Mouse (Mus musculus): ENCODE data around the gene Ttc21a.

Gene Ttc21a

DNA sequence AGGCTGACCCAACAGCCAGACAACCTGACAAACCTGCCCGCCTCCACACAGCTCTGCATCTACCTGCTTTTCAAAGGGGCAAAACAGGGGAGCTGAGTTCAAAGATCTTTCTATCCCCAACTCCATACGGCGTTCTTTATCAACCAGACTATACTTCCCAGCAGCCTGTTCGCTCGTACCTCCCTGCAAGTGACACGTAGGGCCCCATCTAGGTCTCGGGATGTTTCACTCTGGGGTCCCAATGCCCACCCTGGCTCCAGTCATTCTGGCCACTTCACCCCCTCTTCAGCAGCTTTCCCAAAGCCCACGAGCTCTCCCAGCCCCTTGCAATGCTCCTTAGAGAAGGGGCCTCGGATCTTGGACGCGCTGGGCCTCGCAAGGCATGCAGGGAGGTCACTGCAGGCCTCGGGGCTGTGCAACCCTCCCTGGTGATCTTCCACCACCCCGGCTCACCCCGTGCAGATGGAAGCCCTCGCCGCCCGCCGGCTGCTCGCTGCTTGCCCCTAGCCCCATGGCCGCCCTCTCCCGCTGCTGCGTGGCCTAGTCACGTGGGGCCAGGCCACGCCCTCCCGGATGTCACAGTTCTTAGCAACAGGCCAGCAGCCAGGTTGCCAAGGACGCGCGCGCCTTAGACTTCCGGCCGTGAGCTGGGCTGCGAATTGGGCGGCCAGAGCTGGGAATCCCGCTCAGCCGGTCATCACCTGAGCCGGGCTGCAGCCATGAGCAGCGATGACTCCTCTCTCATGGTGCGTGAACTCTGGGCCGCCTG lies at the start of gene Ttc21a, which contains the start of gene Gorasp1:
Ttc21a (plus strand) TSS at position 602 of the 769 bp plus-strand sequence.
Gorasp1 (minus strand) TSS at position 561 of the 769 bp plus-strand sequence.
- peak; percentile 87 for DNase-seq

DNA sequence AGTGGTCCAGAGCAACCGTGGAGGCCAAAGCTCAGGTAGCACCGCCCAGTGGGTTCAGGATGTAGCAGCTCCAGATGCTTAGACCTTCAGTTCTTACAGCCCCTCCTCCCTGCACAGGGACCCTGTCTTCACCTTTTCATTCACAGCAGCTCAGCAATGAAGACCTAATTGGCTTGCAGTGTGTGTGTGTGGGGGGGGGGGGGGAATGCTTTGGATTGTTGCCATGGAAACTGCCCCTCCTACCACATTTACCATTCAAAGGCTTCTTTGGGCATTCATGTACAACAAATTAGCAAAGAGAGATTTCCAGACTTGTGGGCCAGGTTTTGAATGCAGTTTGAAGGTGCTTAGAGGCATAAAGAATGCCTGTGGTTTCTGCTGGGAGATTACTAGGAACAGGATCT lies 48.6 kb upstream of the Ttc21a start:
- no peak for DNase-seq

DNA sequence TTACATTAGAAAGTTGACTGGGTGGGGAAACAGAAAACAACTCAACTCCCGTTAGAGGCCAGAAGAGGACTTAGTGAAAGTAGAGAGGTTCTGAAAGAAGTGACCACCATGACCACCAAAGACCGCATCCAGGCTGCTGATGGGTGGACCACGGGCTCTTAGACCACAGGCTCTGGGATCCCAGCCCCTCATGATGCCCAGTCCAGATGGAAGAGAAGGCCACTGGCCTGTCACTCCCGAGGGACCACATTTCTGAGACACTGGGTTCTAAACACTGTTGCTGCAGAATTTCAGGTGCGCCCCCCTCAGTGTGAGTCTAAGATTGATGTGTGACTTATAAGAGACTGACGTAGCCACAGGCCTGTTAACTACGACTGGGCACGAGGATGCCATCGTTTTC lies 48.0 kb upstream of the Ttc21a start:
- no peak for DNase-seq

DNA sequence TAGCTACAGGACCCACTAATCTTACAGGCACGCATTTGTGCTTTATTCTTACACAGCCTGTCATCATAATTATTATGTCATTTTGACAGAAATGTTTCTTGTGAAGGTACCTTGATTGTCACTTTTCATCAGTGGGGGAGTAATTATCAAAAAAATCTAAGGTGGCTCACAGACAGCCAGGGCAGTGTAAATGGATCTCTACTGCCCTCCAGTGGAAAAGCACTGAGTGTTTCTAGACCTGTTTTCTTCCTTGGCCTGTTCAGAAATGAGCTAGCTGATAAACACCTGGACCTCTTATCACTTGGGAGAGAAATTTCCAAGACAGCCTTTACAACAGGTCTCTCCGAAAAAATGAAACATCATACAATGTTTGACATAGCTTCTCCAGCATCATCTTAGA lies 46.7 kb upstream of the Ttc21a start:
- DNase-seq: no peak

DNA sequence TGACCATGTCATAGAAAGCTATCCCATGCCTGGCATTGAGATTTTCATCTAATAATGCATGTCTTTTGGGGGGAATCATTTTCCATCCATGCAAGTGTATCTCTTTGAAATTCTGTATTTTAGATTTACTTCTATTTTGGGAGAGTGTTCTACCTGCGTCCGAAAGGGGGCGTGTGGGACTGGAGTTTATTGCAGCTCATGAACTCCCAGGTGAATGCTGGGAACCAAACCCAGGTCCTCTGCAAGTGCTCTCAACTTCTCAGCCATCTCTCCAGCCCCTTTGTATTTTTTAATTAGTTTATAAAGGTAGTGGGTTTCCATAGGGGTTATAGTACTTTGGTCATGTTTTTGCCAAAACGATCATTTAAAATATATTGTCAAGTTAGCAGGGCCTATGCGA lies 43.5 kb upstream of the Ttc21a start:
- no peak for DNase-seq

DNA sequence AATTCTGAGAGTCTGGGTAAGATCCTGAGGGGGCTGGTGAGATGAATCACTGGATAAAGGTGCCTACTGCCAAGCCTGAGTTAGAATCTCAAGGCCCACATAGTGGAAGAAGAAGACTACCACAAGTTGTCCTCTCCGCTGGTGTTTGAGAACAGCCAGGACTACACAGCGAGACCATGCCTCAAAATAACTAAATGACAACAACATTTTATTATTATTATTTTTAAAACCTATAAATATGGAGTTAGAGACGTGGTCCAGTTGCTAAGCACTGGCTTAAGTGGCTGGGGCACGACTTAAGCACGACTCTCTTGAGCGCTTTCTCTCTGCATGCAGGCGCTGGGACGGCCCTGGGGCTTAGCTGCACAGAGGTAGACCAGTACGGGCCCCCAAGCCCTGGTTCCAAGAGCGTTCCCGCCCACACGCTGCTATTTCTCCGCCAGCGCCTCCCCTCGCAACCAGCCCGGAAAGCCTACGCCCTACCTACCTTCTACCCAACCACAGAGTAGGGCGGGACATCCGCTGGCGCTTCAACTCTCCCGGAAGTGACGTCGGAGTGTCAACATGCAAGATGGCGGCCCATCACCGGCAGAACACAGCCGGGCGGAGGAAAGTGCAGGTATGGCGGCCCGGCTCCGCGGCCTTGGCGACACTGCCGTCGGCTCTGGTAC lies 42.9 kb upstream of the Ttc21a start, which contains the start of gene Wdr48:
Wdr48 (plus strand) TSS at position 540 of the 671 bp plus-strand sequence.
- DNase-seq: peak; percentile 96 to 98

DNA sequence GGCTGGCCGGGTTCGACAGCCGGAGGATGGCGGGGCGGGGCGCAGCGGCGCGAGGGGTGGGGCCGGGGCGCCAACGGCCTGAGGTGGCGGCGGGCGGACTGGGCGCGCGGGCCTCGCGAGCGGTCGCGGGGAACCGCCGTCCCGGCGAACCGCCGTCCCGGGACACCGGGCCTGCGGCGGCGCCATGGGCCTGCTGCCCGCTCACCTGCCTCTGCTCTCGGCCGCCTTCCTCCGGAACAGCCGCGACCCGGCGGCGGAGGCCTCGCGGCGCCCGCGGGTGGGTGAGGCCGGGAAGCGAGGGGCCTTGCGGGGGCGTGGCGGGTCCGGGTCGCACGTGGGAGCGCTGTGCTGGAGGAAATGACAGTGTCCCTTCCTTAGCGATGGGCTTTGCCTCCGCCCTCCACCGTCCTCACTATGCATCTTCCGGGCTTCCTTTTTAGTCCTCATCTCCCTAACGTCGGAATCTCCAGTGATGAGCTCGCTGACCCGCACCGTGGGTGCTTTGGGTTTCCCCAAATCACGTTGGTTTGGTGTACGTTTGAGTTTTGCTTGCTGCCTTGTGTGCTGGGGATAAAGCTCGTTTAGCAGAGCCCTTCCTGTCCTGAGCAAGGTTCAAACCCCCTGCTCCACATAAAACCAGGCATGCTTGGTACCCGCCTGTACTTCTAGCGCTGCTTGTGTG lies 42.2 kb upstream of the Ttc21a start:
- DNase-seq: peak; percentile 48 to 51

DNA sequence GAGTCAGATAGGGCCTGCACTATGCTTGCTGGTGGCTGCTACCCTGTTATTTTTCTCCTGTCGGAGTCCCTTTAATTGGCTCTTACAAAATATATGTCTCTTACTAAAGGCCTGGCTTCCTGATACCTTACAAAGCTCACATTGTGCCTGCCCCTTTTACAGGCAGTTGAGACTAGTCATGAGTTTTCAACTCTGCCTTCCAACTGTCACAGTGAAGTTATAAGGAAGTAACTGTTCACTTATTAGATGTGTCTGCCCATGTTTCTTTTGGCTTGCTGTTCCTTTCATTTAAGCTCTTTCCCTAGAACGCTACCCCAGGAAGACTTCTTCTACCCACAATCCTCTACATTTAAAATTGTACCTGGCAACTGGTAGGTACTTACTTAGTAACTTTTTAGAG lies 38.0 kb upstream of the Ttc21a start:
- no peak for DNase-seq

DNA sequence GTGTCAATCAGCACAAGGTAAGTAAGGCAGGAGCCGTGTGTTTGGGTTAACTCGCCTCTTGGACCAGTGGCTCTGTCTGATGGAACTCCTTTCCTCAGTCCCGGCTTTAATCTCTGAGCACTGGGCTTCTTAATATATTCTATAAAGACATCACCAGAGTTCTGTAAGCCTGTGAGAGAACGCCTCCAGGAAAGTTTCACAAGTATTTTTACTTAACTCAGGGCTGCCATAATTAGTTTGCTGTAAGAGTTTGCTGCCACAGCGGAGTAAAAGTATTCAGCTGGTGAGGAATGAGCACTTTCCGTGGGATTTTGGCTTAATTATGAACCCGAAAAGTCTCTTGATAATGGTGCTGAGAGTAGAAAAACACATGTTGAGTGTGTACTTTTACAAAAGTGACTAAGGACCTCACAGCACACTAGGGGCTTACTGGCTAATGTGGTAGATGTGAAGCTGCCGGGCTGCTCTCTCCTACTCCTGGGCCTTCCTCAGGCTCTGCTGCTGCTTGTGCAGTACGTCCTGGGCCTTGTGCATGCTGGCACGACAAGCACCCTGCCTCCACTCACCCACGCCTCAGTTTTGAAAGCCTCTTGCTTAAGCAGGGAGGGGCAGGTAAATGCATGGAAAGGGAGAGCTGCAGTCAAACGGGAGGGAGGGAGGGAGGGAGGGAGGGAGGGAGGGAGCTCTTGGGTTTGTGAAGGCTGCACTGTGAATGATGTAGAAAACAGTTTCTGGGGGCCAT lies 34.8 kb upstream of the Ttc21a start:
- no peak for DNase-seq

DNA sequence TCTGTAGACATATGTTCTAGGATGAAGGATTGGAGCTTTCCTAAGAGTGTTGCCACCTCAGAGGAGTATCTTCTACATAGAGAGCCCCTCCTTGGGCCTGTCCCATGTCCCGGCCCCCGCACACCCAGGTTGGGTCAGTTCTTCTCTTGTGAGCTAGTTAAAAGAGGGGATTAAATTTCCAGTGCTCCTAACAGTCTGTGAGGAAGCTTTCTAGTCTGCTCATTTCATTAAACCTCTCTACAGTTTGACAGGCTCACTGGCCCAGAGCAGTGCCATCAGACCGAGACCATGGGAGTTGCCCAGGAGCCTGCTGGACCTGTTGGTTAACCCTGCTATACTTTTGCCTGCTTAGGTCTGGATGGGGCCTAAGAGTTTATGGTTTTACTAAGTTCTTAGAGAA lies 28.7 kb upstream of the Ttc21a start:
- no peak for DNase-seq

DNA sequence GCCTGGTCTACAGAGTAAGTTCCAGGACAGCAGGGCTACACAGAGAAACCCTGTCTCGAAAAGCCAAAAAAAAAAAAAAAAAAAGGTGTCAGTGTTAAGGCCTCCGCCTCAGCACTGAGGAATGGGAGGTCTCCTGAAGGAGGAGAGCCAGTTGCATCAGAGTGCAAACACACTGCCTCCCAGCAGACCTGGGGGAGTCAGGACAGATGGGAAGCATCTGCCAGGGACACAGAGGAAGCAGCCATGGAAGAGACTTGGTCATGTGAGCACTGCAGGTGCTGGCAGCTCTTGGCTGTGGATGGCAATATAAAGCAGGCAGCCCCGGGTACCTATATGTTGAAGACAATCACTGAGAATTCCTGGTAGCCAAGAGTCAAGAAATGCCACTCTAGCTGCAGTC lies 27.5 kb upstream of the Ttc21a start:
- no peak for DNase-seq

DNA sequence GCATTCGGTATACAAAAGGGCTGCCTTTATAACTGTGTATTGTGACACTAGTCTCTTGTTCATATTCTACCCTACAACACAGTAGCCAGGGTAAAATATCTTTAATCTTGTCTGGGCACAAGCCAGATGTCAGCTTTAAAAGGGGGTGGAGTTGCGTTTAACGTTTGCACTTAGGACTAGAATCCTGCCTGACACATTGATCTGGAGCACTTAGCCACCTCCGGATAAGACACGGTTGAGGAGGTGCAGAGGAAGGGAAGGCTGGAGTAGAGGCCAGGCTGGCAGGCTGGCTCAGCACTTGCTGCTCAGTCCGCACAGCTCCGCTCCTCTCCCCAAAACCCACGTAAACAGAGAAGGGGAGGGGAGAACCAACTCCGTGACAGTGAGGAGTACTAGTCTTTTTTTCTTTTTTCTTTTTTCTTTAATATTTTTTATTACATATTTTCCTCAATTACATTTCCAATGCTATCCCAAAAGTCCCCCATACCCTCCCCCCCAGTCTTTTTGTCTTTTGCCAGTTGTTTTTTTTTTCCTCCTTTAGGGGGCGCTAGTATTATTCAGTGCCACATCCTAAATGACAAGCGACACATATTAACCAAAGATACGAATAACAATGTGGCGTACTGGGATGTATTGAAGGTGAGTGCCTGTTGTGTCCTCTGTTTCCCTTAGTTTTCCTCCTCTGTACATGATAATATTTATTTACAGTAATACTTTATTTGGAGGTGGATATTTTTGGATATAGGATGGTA lies 24.1 kb upstream of the Ttc21a start:
- no peak for DNase-seq

DNA sequence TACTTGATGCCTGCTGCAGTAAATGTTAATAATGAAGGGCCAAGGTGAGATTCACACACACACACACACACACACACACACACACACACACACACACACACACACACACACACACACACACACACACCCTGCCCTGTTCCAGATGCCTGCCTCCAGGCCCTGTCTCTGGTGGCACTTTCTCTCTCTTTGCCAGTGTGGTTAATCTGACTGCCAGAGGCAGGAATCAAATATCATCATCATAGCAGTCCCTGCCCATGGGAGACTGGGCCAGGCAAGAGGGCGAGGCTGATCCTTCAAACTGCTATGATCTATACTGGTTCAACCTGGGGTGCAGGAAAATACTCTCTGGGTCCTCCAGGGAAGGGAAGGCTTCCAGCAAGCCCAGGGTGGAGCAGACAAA lies 17.5 kb upstream of the Ttc21a start:
- no peak for DNase-seq

DNA sequence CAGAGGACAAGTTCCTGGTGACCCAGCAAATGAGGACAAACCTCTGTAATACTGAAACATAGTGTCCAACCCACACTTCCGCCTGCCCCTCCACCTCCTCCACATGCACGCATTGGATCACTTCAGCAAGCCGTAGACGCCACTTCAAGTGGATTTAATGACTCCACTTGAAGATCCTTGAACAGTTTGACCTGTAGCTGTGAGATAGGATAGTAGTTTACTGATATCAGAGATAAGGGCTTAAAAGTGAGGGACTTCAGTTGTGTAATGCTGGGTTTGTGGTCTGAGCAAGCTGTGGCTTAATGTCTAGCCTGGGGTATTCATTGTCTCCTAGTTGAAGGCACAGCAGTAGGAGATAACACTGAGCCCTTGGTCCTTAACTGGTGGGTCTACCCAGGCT lies 13.9 kb upstream of the Ttc21a start:
- no peak for DNase-seq

DNA sequence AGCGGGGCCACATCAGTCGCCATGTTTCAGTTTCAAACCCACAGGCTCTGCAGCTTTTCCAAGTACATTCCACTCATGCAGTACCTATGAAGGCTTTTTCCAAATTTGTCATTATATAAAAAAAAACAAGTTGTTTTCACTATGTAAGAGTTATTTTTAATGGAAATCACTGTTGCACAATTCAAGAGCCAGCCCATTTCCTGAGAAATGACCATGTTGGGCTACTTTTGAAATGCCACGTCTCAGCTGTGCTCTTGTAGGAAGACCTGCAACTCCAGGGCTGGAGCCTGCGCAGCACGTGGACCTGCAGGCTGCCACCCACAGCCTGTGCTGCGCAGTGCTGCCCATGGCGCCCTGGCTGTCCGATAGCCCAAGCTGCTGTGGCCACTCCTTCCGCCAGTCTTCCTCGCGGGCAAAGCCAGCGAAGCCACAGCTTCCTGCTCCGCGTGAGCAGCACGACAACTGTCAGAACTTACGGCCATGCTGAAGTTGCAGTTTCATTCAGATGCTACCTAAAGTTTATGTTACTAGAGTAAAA lies 12.2 kb upstream of the Ttc21a start:
- no peak for DNase-seq

DNA sequence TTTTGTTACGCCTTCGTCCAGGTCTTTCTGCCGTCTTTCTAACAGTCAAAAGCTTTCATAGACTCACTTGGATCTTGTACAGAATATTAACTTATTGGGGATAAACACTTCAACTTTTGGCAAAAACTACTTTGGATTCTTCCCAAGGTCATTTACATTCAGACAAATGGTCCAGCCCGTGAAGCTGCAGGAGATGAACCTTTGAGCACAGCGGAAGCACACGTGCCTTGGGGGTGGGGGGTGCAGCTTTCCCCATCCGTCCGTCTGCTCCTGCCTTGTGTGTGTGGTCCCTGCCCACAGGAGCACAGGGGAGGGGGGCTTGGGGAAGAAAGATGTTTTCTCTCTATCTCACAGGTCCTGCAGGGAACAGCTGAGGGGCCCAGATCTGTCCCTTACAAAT lies 11.7 kb upstream of the Ttc21a start:
- DNase-seq: no peak

DNA sequence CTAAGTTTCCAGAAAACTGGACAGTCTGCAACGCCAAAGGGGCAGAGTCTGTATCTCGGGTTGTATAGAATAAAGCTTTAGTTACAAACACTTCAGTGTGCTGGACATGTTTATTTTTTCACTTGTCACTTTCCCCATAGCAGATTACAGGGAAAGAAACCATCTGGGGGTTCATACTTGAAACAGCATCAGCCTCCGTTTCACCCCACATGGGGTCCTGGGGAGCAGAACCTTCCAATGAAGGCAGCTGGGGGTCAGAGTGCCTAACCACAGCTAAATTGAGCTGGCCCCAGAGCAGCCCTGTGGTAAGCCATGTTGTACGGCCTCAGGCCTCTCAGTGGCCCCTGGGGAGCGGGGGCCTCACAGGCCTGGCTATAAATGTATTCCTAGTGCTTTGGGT lies 10.9 kb upstream of the Ttc21a start:
- DNase-seq: no peak

DNA sequence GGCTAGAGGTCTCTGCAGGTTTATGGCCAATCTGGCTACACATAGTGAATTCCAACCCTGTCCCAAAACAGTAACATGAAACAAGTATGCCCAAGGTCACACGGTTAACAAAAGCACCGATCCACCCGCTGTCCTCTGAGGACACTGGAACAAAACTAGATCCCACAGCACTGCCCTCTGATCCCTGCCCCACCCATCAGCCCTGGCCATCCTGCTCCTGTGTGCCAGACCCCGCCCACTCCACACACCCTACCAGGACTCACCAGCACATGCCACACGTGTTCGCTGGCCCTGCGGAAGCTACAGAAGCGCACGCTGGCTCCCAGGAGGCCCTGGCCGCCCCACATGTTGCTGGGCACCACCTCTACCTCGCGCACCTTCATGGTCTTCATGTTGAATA lies 5.0 kb upstream of the Ttc21a start:
- no peak for DNase-seq

DNA sequence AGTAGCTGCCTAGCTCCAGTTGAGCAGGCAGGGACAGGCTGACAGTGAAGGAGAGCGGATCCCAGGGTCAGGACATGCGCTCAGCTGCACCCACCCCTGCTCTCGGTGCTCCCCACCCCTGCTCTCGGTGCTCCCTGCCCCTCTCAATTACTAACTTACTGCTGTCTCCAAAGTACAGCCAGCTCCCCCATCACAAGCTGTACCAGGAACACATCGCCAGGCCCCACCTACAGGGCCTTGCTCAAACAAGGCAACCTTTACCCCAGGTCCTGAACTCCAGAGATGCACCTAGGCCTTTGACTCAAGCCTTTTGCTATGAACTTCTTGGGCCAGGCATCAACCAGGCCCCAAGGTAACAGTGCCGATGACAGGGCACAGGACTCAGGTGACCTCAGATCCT lies 3.7 kb upstream of the Ttc21a start:
- no peak for DNase-seq

DNA sequence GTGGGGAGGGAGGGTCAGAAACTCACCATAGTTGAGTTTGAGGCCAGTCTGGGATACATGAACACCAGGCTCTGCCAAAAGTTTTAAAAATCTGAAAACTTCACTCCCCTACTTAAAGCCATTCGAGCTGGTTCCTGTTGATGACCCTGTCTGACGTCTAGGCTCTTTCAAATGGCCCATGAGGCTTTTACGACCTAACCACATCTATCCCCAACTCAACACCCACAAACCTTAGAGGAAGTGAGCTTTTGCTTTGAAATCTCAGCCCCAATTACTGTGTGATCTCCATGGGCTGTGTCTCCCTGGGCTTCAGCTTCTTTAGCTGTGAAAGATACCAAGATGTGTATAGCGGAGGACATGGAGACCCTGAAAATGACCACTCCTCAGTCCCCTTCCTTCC lies 1.1 kb downstream of the Ttc21a start:
- no peak for DNase-seq

DNA sequence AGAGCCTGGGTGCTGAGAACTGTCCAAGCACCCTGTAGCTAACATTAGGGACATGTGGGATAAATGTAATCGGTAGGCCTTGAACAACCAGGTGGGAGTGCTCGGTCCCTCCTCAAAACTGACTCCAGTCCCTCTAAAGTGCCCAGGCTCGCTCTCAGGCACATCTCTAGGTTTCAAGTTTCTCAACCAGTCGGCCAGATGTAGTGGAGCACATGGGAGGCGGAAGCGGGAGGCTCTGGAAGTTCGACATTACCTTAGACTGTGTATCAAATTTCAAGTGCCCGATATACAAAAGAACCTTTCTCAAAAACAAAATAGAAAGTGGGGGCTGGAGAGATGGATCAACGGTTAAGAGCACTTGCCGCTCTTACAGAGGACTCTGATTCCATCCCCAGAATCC lies 2.2 kb downstream of the Ttc21a start:
- no peak for DNase-seq

DNA sequence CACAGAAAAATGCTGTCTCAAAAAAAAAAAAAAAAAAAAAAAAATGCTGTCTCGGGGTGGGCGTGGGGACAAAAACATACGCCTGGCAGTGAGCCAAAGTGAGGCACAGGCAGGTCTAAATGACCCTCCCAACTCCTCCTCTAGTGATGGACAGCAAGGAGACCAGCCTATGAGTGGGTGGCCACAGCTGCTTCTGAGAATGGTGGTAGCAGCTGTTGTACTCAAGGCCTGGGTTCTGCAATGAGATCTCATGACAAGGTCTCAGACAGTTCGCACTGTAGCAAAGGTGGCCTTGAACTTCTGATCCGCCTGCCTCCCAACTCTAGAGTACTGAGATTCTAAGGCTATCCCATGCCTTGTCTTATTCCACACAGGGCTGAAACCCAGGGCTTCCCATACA lies 4.0 kb downstream of the Ttc21a start:
- no peak for DNase-seq
